Mouse (Mus musculus): ENCODE data around the gene Islr2. TPM values are rescaled to one million over a fixed set of nuclear protein-coding genes. Genes with fewer than 3 reads are reported as not detected.

The Islr2 gene
- total RNA-seq, 2 experiments from 2014 or later: 4.2 to 4.6 TPM

- no peak for DNase-seq
Observed at GRCm38 (mm10) chr9:58150733-58151361, 53.3 kb downstream of the Islr2 start.

GRCm38 (mm10) chr9:58148806-58149205, 55.3 kb downstream of the Islr2 start:
- DNase-seq: no peak

Small RNA genes lying within 50 kb of the gene (microRNA-seq; reads per million reads assigned to microRNA genes)
- gene Mir6385 (ENCODE audit: borderline replicate concordance in 2 of 2): 0 reads per million in 2 experiments

Other genes starting within 250 kb of the Islr2 start
- gene Cyp11a1, start 197.9 kb downstream of the Islr2 start, total RNA-seq (2021): under 1 TPM; 0.15 to 0.32 TPM
- gene Stra6, start 140.5 kb downstream of the Islr2 start, total RNA-seq (2021): under 1 TPM; 0.38 to 0.41 TPM
- gene Ccdc33, start 85.5 kb downstream of the Islr2 start, total RNA-seq (2021): not detected
- 10 to 100 TPM; 29.4 to 35.7 TPM for gene Islr, start within 50 bp of the Islr2 start, total RNA-seq (2021)
- gene Pml, start 45.5 kb upstream of the Islr2 start, total RNA-seq (2021): 1 to 10 TPM; 3.5 to 4.6 TPM
- gene Stoml1, start 48.8 kb upstream of the Islr2 start, total RNA-seq (2021): 1 to 10 TPM; 6.5 to 8.8 TPM
- 10 to 100 TPM; 19.1 to 28.7 TPM for gene Loxl1, start 108.9 kb upstream of the Islr2 start, total RNA-seq (2021)
- not detected for gene Tbc1d21, start 166.1 kb upstream of the Islr2 start, total RNA-seq (2021)